Mouse (Mus musculus) forebrain, embryonic 10.5 days (tissue): Measurements from ENCODE around the gene Dlgap1. TPM values are rescaled to one million over a fixed set of nuclear protein-coding genes. Genes with fewer than 3 reads are reported as not detected.

ENCODE experiments used
- DNase-seq: peaks from one replicate; pipeline ENCODE4 v3.0.0-alpha.2; 2017; ENCODE audit warnings: low spot score; ENCODE audit errors: extremely low spot score
- H3K27ac ChIP-seq: fragments of 300-500 bp; sonication (generic); 2 replicates; pipeline ENCODE4 v1.5.1; 2016; ENCODE audit warnings: mild to moderate bottlenecking
- H3K27me3 ChIP-seq: fragments of 300-500 bp; sonication (generic); 2 replicates; pipeline ENCODE4 v1.6.1; 2016; ENCODE audit warnings: mild to moderate bottlenecking; ENCODE audit not compliant: poor library complexity, severe bottlenecking
- H3K36me3 ChIP-seq: fragments of 300-500 bp; sonication (generic); replicated peaks from 2 replicates; pipeline ENCODE4 v1.6.1; 2016; ENCODE audit warnings: mild to moderate bottlenecking, moderate library complexity
- H3K4me1 ChIP-seq: fragments of 300-500 bp; sonication (generic); 2 replicates; pipeline ENCODE4 v1.6.1; 2016
- H3K4me3 ChIP-seq: fragments of 300-500 bp; sonication (generic); 2 replicates; pipeline ENCODE4 v1.5.1; 2016; ENCODE audit warnings: mild to moderate bottlenecking, moderate library complexity
- H3K9me3 ChIP-seq: fragments of 300-500 bp; sonication (generic); 2 replicates; pipeline ENCODE4 v1.6.1; 2016; ENCODE audit warnings: mild to moderate bottlenecking, moderate library complexity
- WGBS: fragments of 180-500 bp; shearing (Covaris S2); methylation state at CpG from one replicate; pipeline ENCODE4 v1.1.7; 2016; 5-methylcytosine and 5-hydroxymethylcytosine counted together
- polyA plus RNA-seq: library from polyadenylated mRNA; unstranded; fragments of >200 nt; fragmentation: Nextera tagmentation; extraction: Ambion mirVana; gene quantifications from 2 replicates; pipeline ENCODE4 v1.2.1, GENCODE M21; 2016

Dlgap1 gene
- polyA plus RNA-seq, 1 experiment from 2014 or later: 0.82 TPM

DNA sequence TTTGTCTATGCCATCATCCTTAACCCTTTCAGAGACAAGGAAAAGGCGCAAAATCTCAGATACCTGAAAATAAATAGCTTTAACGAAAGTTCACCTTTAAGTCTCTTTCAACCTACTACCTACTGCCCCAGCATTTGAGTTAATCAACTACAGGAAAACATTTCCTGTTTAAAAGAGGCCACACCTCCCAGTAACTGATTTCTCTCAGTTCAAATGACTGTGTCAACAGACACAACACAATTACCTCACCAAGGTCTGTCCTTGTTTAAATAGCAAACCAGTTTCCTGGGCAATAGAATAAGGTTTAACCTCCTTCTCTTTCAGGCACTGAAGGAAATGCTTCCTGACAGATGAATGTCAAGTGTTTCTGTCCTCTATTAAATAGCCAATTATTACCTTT, 876.7 kb downstream of the Dlgap1 start:
- Histone ChIP-seq H3K4me3 (no peak overlapping the region), H3K36me3 (peaks cover 51% of the 10 kb centered on the region), H3K27me3 (no peaks in the 10 kb centered on the region), H3K4me1 (peaks cover 54% of the 10 kb centered on the region), H3K9me3 (no peaks in the 10 kb centered on the region), H3K27ac (no peak overlapping the region)
- 91% methylated on average over 2 of the region's 2 CpGs for WGBS
- no peak for DNase-seq

DNA sequence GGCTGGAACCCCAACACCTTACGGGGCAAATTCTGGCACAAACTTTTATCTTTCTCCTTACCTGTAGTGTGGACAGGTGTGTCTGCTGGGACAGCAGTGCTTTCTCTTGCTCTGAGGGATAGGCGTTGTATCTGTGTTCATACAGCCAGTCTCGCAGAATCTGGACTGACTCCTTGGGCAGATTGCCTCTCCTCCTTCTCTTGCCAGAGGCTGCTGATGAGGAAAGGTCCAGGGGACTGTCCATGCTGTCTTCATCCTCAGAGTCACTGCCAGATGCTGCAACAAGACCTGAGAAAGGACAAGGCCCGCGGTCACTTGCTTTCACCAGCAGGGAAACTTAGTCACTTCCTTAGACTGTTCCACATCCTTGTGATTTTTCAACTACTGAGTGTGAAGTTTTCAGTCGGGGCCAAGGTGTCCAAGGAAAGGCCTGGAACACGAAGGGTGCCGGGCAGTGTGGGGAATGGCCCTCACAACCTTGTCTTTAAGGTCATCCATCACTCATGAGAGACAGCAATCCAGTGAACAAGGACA, 877.3 kb downstream of the Dlgap1 start:
- Histone ChIP-seq H3K27ac (no peak overlapping the region), H3K4me3 (peak overlapping the region; percentile 78; the same call in 1 of the 2 replicates), H3K27me3 (no peaks in the 10 kb centered on the region), H3K9me3 (no peaks in the 10 kb centered on the region), H3K36me3 (peaks cover 51% of the 10 kb centered on the region), H3K4me1 (peaks cover 60% of the 10 kb centered on the region)
- WGBS: 87% methylated on average over 8 of the region's 8 CpGs
- DNase-seq: no peak

DNA sequence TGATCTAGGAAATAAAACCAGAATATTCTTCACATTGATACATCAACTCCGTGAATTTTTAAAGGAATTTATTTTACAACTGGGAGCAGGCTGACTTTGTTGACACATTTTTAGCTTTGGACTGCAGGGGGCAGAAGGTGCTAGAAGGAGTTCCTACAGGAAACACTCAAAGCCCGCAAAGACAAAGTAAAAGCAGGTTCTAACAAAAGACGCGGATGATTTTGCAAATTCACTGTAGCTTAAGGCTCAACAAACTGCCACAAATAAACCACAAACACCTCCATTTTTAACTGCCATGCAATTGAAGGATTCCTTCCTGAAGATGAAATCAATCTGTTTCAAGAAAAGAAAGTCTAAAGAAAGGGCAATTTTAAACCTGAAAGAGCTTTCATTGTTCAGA, 878.2 kb downstream of the Dlgap1 start:
- Histone ChIP-seq H3K36me3 (peaks cover 42% of the 10 kb centered on the region), H3K27me3 (no peaks in the 10 kb centered on the region), H3K9me3 (no peaks in the 10 kb centered on the region), H3K4me1 (peaks cover 68% of the 10 kb centered on the region), H3K4me3 (peak overlapping the region; percentile 78), H3K27ac (peak overlapping the region; percentile 98)
- DNase-seq: peak; percentile 34
- WGBS: 6% methylated on average over 4 of the region's 4 CpGs

GRCm38 (mm10) chr17:70847751-70848510, 879.1 kb downstream of the Dlgap1 start:
- under 1% methylated on average over 17 of the region's 17 CpGs for WGBS
- H3K4me3 ChIP-seq: peak overlapping the region; percentile 78
- peaks cover 35% of the 10 kb centered on the region for H3K36me3 ChIP-seq
- H3K9me3 ChIP-seq: no peaks in the 10 kb centered on the region
- H3K4me1 ChIP-seq: peaks cover 74% of the 10 kb centered on the region
- DNase-seq: peak; percentile 46
- H3K27me3 ChIP-seq: no peaks in the 10 kb centered on the region
- peak overlapping the region; percentile 98 for H3K27ac ChIP-seq

GRCm38 (mm10) chr17:70848511-70849398, 879.9 kb downstream of the Dlgap1 start:
- peaks cover 76% of the 10 kb centered on the region for H3K4me1 ChIP-seq
- H3K4me3 ChIP-seq: peak overlapping the region; percentile 78
- H3K36me3 ChIP-seq: peaks cover 27% of the 10 kb centered on the region
- H3K27me3 ChIP-seq: no peaks in the 10 kb centered on the region
- under 1% methylated on average over 23 of the region's 23 CpGs for WGBS
- peak overlapping the region; percentile 98 for H3K27ac ChIP-seq
- peak; percentile 61 for DNase-seq
- no peaks in the 10 kb centered on the region for H3K9me3 ChIP-seq

DNA sequence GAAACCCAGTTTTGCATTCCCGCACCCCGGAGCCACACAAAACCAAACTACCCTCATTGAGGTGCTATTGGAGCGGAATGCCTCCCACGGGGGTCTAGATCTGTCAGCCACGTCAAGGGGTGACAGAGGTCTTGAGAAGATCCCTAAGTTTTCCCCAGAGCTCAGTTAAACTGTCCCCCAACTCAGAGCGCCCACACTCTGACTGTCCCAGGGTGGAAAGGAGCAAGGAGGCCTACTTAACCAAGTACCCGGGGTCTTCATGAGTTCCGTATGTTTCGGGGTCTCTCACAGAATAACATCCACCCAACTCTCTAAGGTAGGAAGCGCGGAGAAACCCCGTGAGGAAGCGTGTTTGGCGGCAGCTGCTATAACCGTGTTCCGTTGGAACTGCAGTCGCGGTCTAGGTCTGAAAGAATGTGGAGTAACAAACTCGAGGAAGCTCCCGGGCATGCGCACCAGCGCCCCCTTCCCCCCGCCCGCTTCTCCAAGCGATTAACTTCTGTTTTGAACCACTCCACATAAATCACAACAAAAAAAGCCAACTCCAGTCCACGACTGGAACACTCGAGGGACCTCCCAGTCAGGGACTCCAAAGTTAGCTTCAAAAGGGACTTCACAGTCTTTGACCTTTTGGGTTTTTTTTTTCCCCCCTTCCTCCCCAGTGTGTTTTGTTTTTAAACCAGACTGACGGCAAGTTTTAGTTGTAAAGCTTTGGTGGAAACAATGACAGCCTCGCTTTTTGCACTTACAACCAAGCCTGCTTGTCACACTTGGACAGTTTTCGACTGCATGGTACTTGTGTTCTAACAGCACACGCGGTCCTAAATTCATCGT, 880.7 kb downstream of the Dlgap1 start:
- DNase-seq: peak; percentile 89
- no peaks in the 10 kb centered on the region for H3K9me3 ChIP-seq
- H3K27me3 ChIP-seq: peaks cover 6% of the 10 kb centered on the region; the same call in 1 of the 2 replicates
- 0% methylated on average over 33 of the region's 33 CpGs for WGBS
- H3K27ac ChIP-seq: peak overlapping the region; percentile 98
- peak overlapping the region; percentile 78 for H3K4me3 ChIP-seq
- peaks cover 81% of the 10 kb centered on the region for H3K4me1 ChIP-seq
- peaks cover 18% of the 10 kb centered on the region for H3K36me3 ChIP-seq

GRCm38 (mm10) chr17:70850233-70850995, 881.5 kb downstream of the Dlgap1 start:
- peak; percentile 75 for DNase-seq
- Histone ChIP-seq H3K27me3 (peaks cover 6% of the 10 kb centered on the region; the same call in 1 of the 2 replicates), H3K4me3 (peak overlapping the region; percentile 78), H3K9me3 (no peaks in the 10 kb centered on the region), H3K27ac (peak overlapping the region; percentile 98), H3K4me1 (peaks cover 73% of the 10 kb centered on the region), H3K36me3 (peaks cover 10% of the 10 kb centered on the region)
- under 1% methylated on average over 40 of the region's 40 CpGs for WGBS

DNA sequence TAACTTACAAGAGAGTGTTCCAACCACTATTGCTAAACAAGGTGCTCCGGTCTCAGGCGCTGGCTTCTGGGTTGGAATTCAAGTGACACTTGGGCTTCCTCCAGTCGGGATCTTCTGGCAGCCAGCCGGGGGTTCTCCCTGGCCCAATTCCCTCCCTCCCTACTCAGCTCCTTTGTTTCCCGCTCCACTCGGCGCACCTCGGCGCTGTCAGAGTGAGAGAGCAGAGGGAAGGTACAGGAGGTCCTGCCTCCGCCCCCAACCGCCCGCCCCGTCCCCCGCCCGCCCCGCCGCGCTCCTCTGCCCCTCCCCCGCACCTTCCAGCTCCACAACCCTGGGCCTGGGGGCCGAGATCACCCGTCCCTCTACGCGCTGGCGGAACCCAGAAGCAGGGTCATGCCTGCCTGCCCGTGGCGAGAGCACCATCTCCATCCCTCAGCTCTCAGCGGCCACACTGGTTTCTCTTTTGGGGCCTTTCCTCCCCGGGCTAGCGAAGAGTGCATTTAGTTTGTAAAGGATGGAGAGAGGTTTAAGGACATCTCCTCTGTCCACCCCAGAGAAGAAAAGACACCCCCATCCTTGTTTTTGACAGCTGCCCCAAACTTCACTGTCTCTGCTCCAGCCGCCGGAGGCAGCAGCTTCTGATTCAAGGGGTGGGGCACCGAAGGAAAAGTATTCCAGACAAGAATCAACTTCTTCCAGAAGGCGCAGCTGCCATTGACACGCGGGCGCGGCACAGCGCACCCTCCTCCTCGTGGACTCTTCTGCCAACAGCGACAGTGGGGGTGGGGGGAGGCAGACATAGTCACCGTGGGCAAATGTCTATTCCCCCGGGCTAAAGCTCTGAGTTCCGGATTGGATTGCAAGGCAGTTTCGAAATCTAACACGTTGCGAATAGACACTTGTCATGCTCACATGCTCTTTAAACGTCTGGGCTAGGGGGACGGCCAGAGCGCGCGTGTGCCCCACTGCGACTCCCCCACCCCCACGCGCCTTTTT, 882.4 kb downstream of the Dlgap1 start:
- Histone ChIP-seq H3K4me3 (peak overlapping the region; percentile 78), H3K27me3 (peaks cover 6% of the 10 kb centered on the region; the same call in 1 of the 2 replicates), H3K36me3 (peaks cover 2% of the 10 kb centered on the region), H3K9me3 (no peaks in the 10 kb centered on the region), H3K27ac (peak overlapping the region; percentile 98), H3K4me1 (peaks cover 64% of the 10 kb centered on the region)
- WGBS: under 1% methylated on average over 54 of the region's 54 CpGs
- peak; percentile 84 for DNase-seq

GRCm38 (mm10) chr17:70852011-70852685, 883.3 kb downstream of the Dlgap1 start:
- Histone ChIP-seq H3K4me1 (peaks cover 60% of the 10 kb centered on the region), H3K27ac (peak overlapping the region; percentile 98), H3K4me3 (peak overlapping the region; percentile 78), H3K9me3 (no peaks in the 10 kb centered on the region), H3K36me3 (no peaks in the 10 kb centered on the region), H3K27me3 (peaks cover 6% of the 10 kb centered on the region; the same call in 1 of the 2 replicates)
- under 1% methylated on average over 29 of the region's 29 CpGs for WGBS
- peak; percentile 63 for DNase-seq

DNA sequence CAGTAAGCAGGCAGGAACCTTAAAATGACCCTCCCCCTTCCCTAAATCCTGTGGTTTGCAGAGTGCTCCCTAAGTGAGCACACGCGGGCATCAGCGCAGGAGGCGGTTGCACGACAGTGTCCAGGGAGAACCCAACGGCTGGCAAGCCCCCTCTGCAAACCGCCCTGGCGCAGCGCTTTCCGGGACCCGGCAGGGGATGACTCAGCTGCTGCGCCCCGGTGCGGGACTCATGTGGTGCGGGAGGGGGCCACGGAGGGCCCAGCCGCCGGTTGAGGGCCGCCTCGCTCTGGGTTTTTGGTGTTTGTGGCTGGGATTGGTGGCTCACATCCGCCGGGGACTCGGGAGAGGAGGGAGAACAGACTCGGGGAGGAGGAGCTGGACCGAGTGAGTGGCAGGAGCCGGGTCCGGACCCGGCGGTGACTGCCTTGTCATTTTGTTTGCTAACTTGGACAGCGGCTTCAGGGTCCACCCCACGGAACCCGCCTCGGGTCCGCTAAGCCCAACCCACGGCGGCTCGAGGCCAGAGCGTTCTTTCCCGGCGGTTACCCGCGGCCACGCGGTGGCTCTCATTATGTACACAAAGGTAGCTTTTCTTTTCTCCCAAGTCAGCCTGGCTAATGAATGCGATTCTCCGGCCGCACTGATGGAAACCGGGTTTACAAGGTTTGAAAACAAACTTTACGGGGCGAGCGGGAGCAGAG, 884.0 kb downstream of the Dlgap1 start:
- peak; percentile 87 for DNase-seq
- Histone ChIP-seq H3K27ac (peak overlapping the region; percentile 98), H3K27me3 (peaks cover 6% of the 10 kb centered on the region; the same call in 1 of the 2 replicates), H3K4me1 (peaks cover 55% of the 10 kb centered on the region), H3K4me3 (peak overlapping the region; percentile 78), H3K9me3 (no peaks in the 10 kb centered on the region), H3K36me3 (no peaks in the 10 kb centered on the region)
- WGBS: under 1% methylated on average over 51 of the region's 51 CpGs
